Mouse (Mus musculus) liver, embryonic 16.5 days (tissue): ENCODE data around the gene Arvcf. TPM values are rescaled to one million over a fixed set of nuclear protein-coding genes. Genes with fewer than 3 reads are reported as not detected.

Experiments used
- ATAC-seq: fragments of 200-750 bp; cut with Nextera tagmentation; 2 replicates; pipeline ENCODE4 v1.8.0; 2017; ENCODE audit warnings: low read depth, mild to moderate bottlenecking, moderate number of reproducible peaks, moderate library complexity
- H3K27ac ChIP-seq: fragments of 300-500 bp; sonication (generic); 2 replicates; pipeline ENCODE4 v1.5.1; 2014; ENCODE audit warnings: mild to moderate bottlenecking, low read length
- H3K27me3 ChIP-seq: fragments of 300-500 bp; sonication (generic); 2 replicates; pipeline ENCODE4 v1.6.1; 2014; ENCODE audit warnings: low read depth, low read length, mixed read lengths; ENCODE audit not compliant: control insufficient read depth, insufficient read depth
- H3K36me3 ChIP-seq: fragments of 300-500 bp; sonication (generic); 2 replicates; pipeline ENCODE4 v1.6.1; 2014; ENCODE audit warnings: mild to moderate bottlenecking; ENCODE audit not compliant: control insufficient read depth, insufficient read depth
- H3K4me1 ChIP-seq: fragments of 300-500 bp; sonication (generic); 2 replicates; pipeline ENCODE4 v1.6.1; 2014; ENCODE audit warnings: low read depth, low read length, mixed read lengths; ENCODE audit not compliant: control insufficient read depth
- H3K4me2 ChIP-seq: fragments of 300-500 bp; sonication (generic); 2 replicates; pipeline ENCODE4 v1.6.1; 2014; ENCODE audit warnings: low read depth, low read length, mixed read lengths
- H3K4me3 ChIP-seq: fragments of 300-500 bp; sonication (generic); 2 replicates; pipeline ENCODE4 v1.5.1; 2014; ENCODE audit warnings: low read depth, mild to moderate bottlenecking, low read length
- H3K9ac ChIP-seq: fragments of 300-500 bp; sonication (generic); 2 replicates; pipeline ENCODE4 v1.6.1; 2014; ENCODE audit warnings: low read depth, low read length
- H3K9me3 ChIP-seq: fragments of 300-500 bp; sonication (generic); replicated peaks from 2 replicates; pipeline ENCODE4 v1.6.1; 2016; ENCODE audit warnings: low read length; ENCODE audit not compliant: control insufficient read depth
- WGBS: fragments of 180-500 bp; shearing (Covaris S2); extraction: QIAGEN DNeasy Blood & Tissue Kit; methylation state at CpG from one replicate; pipeline ENCODE4 v1.1.7; 2014; ENCODE audit not compliant: insufficient replicate concordance; 5-methylcytosine and 5-hydroxymethylcytosine counted together
- polyA plus RNA-seq: library from polyadenylated mRNA; unstranded; fragments of >200 nt; fragmentation: Nextera tagmentation; extraction: Ambion mirVana; gene quantifications from 2 replicates; pipeline ENCODE4 v1.2.1, GENCODE M21; 2015

Gene Arvcf
- polyA plus RNA-seq, 1 experiment from 2014 or later: 8.6 TPM

DNA sequence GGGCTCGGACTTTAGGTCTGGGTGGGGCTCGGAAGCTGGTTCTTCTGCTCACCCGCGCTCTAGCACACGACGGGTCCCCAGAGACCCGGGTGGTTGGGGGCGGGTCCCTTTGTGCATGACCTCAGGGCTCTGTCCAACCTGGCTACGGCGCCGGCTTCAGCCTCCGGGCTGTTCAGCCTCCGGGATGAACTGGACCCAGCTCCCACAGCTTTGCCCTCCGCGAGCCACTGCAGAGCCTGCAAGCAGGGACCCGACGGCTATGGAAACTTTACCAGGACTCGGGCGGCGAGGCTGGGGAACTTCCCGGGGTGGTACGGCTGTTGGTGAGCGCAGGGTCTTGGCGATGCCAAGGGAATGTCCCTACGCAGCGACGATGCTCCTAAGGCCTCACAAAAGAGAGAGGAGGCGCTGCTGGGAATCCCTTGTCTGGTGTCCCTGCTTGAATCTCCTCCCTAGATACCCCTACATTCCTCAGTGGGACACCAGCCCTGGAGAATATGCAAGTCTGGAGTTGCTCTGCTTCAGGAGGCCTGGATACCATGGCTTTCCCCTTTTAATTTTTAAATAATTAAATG is 706 bp downstream of the Arvcf start:
- Histone ChIP-seq H3K36me3 (no peaks in the 10 kb centered on the region), H3K4me3 (peak overlapping the region; percentile 62), H3K9me3 (no peaks in the 10 kb centered on the region), H3K27me3 (peaks cover 55% of the 10 kb centered on the region), H3K9ac (no peak overlapping the region; the same call in 1 of the 2 replicates), H3K27ac (no peak overlapping the region), H3K4me2 (peak overlapping the region; percentile 56), H3K4me1 (peaks cover 37% of the 10 kb centered on the region)
- 3% methylated on average over 28 of the region's 28 CpGs for WGBS
- no peak for ATAC-seq

DNA sequence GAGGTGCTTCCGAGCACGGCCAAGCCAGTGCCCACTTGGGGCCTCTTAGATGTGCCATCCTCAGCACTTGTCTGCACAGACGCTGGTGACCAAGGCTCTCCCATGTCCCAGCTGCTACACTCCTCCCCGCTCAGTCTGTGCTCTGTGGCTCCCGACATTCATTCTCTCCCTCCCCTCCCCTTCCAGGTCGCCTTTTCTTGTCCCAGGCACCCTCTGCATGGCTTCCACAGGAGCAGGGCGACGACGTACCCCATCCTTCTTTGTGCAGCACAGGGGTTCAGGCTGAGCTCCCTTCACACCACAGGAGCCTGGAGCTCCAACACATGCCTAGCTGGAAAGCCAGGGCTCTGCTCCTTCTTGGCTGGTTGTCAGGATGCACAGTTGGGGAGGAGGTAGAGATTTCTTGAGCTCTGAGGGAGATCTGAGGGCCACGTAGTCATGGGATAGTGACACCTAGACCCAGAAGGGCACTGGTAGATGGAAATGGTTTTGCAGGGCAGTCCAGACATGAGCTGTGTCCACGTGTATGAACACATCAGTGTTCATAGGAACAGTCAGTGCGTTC is 1.9 kb downstream of the Arvcf start:
- Histone ChIP-seq H3K27me3 (peaks cover 55% of the 10 kb centered on the region), H3K36me3 (no peaks in the 10 kb centered on the region), H3K4me3 (no peak overlapping the region), H3K9me3 (no peaks in the 10 kb centered on the region), H3K4me1 (peaks cover 31% of the 10 kb centered on the region), H3K4me2 (no peak overlapping the region), H3K27ac (no peak overlapping the region), H3K9ac (no peak overlapping the region)
- 57% methylated on average over 12 of the region's 12 CpGs for WGBS
- no peak for ATAC-seq

DNA sequence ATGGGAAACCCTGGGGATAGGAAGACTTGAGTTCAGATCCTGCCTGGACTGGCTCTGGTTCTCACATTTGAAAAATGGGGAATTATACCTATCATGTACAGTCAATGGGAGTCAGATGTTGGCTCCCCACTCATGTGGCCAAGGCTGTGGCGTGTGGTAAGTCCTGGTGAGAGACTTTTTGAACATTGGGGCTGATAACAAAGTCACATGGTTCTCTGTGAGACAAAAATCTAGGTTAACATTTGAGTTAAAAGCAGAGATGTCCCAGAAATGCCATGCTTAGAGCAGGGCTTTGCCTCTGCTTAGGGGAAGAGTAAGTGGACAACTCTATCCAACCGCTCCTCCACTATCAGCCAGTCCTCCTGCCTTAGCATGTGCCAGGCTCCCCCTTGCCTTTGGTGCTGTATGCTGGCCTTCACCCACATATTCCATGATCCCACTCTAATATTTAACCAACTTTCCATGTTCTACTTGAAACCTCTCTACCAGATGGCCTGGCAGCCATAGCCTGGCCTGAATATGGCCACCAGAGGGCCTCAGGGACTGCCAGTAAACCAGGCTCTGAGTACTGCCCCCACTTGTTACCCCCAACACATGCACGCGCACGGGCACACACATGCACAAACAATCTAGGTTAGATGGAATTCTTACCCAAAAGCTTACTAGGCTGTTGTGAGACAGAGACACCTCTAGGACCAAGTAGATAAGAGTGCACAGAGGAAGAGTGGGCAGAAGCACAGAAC is 3.5 kb downstream of the Arvcf start:
- ATAC-seq: no peak
- Histone ChIP-seq H3K27me3 (peaks cover 47% of the 10 kb centered on the region), H3K9ac (no peak overlapping the region), H3K9me3 (no peaks in the 10 kb centered on the region), H3K36me3 (no peaks in the 10 kb centered on the region), H3K4me2 (no peak overlapping the region), H3K4me3 (no peak overlapping the region), H3K27ac (no peak overlapping the region), H3K4me1 (peaks cover 29% of the 10 kb centered on the region)
- 36% methylated on average over 5 of the region's 5 CpGs for WGBS

DNA sequence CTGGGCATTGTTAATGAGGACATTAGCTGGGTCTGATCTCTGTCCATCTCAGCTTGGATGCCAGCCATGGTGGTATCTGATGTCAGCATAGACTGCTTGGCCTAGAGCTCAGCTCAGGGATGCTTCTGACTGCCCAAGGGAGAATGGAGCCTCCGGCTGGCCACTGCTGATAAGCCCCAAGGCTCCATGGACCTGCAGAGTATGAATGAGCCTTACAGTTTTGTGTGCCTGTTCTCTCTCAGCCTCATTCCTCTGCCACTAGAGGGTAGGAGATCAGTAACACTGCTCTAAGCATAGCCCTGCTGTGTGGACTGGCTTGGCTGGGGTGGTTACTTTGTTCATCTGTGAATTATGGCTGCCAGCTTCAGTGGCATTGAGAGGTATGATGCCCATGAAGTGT is 5.1 kb downstream of the Arvcf start:
- peak overlapping the region; percentile 59 for H3K27ac ChIP-seq

DNA sequence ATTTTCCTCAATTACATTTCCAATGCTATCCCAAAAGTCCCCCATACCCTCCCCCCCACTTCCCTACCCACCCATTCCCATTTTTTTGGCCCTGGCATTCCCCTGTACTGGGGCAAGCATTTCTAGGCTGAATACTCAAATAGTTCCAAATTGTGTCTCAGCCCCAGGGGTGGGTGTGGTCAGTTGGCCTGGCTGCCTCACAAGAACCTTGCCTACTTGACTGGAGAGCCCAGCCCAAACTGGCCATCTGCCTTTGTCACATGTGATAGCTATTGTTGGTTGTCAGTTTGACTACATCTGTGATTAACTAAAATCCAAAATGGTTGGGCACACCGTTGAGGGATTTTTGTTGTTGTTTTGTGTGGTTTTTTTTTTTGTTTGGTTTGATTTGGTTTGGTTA is 9.0 kb downstream of the Arvcf start:
- no peak for ATAC-seq
- whole genome bisulfite sequencing: 74% methylated on average over 1 of the region's 1 CpGs

More for the DNA sequence above, 5.1 kb downstream of the Arvcf start:
- ATAC-seq: peak; percentile 93
- Histone ChIP-seq H3K4me3 (no peak overlapping the region), H3K4me2 (no peak overlapping the region), H3K27me3 (peaks cover 31% of the 10 kb centered on the region), H3K9ac (peak overlapping the region; percentile 23), H3K4me1 (peaks cover 25% of the 10 kb centered on the region), H3K36me3 (no peaks in the 10 kb centered on the region), H3K9me3 (no peaks in the 10 kb centered on the region)
- WGBS: 10% methylated on average over 1 of the region's 1 CpGs

DNA sequence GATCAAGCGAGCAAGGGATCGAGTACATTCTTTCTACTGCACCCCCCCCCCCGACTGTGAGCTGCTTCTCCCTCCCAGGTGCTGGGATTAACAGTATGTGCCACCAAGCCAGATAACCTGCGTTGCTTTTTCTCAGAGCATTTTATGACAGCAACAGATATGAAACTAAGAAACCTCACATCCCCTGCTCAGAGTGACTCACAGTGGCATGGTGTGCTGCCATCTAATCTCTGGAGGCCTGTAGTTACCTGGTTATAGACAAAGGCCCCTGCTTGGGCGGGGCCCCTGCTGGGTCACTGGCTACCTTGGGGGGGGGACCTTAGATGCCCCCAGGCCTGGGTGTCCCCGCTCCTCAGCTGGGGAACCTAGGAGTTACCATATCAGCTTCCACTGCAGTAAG is 10.0 kb downstream of the Arvcf start:
- WGBS: 64% methylated on average over 6 of the region's 6 CpGs
- Histone ChIP-seq H3K4me1 (peaks cover 10% of the 10 kb centered on the region), H3K9me3 (no peaks in the 10 kb centered on the region), H3K27me3 (no peaks in the 10 kb centered on the region), H3K9ac (no peak overlapping the region), H3K36me3 (no peaks in the 10 kb centered on the region), H3K4me2 (no peak overlapping the region), H3K4me3 (no peak overlapping the region), H3K27ac (no peak overlapping the region)
- no peak for ATAC-seq

More for the DNA sequence above, 9.0 kb downstream of the Arvcf start:
- H3K27me3 ChIP-seq: no peaks in the 10 kb centered on the region
- H3K27ac ChIP-seq: no peak overlapping the region
- no peaks in the 10 kb centered on the region for H3K36me3 ChIP-seq
- H3K9me3 ChIP-seq: no peaks in the 10 kb centered on the region
- no peak overlapping the region for H3K9ac ChIP-seq
- no peak overlapping the region for H3K4me2 ChIP-seq
- no peak overlapping the region for H3K4me3 ChIP-seq
- peaks cover 20% of the 10 kb centered on the region for H3K4me1 ChIP-seq

DNA sequence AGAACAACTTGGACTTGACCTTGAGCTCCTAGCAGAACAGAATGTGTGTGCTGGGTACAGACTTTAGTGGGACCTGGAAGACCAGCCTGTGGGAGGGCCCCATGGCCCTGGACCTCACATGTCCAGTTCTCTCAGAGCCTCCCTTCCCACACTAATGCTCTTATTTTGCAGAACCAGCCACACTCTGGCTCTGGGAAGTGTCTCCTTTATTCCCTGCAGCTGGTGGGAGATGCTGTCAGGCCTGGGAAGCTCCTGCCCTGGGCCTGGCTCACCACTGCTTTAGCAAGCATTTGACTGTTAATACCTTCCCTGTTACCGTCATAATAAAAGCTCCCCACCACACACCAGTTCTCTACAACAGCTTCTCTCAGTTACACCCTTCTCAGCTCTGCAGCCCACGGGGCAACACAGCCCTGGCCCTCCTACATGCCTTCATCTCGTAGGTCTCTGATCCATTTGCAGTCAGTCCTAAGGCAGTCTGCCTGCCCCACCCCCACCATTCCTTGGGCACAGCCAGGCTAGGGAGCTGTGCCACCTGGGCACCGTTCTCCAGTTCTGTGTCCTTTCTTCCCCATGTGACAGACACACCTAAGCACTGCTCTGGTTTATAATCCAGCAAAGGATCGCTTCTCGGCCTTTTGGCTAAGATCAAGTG is 12.3 kb downstream of the Arvcf start:
- Histone ChIP-seq H3K9ac (no peak overlapping the region), H3K9me3 (no peaks in the 10 kb centered on the region), H3K27ac (no peak overlapping the region), H3K4me3 (no peak overlapping the region), H3K4me2 (no peak overlapping the region), H3K27me3 (no peaks in the 10 kb centered on the region), H3K36me3 (no peaks in the 10 kb centered on the region), H3K4me1 (no peaks in the 10 kb centered on the region)
- no peak for ATAC-seq
- WGBS: 73% methylated on average over 6 of the region's 6 CpGs

DNA sequence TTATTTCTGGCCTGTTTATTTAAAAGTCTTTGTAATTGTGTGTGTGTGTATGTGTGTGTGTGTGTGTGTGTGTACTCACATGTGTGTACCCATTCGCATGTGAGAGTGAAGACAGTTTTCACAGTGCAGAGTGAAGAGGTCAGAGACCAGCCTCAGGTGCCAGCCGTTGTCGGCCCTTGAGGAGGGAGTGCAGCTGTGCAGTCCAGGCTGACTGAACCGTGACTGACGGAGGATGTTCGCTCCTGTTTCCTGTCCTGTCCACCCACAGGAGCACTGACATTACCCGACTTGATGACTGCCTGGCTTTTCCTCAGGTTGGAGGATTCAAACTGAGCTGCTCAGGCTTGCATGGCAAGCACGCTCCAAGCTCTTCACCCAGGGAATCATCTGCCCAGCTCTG is 15.0 kb downstream of the Arvcf start:
- H3K27me3 ChIP-seq: no peaks in the 10 kb centered on the region
- H3K4me1 ChIP-seq: no peaks in the 10 kb centered on the region
- H3K4me3 ChIP-seq: no peak overlapping the region
- H3K36me3 ChIP-seq: no peaks in the 10 kb centered on the region
- 66% methylated on average over 8 of the region's 8 CpGs for WGBS
- H3K27ac ChIP-seq: no peak overlapping the region
- ATAC-seq: no peak
- H3K4me2 ChIP-seq: no peak overlapping the region
- H3K9me3 ChIP-seq: no peaks in the 10 kb centered on the region
- H3K9ac ChIP-seq: no peak overlapping the region

DNA sequence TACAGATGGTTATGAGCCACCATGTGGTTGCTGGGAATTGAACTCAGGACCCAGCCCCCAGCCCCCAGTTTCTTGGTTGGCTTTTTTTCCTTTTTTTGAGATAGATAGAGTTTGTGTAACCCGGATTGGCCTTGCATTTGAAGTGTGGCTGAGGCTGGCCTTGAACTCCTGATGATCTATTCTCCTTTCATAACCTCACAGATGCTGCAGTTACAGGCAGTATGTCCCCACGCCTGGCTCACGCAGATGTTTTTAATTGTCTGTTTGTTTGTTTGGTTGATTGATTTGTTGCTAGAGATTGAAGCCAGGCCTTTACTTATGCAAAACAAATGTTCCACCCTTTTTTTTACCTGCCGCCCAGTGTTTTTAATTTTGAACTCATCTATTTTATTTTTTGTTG is 18.9 kb downstream of the Arvcf start:
- Histone ChIP-seq H3K9me3 (no peaks in the 10 kb centered on the region), H3K4me2 (no peak overlapping the region), H3K4me1 (peaks cover 5% of the 10 kb centered on the region), H3K4me3 (no peak overlapping the region), H3K27me3 (no peaks in the 10 kb centered on the region), H3K9ac (no peak overlapping the region), H3K36me3 (no peaks in the 10 kb centered on the region), H3K27ac (no peak overlapping the region)
- WGBS: 84% methylated on average over 4 of the region's 4 CpGs
- no peak for ATAC-seq
